Mouse (Mus musculus) embryonic facial prominence, embryonic 12.5 days (tissue): ENCODE measurements around the gene Mybph. TPM values are rescaled to one million over a fixed set of nuclear protein-coding genes. Genes with fewer than 3 reads are reported as not detected.

Experiments
- polyA plus RNA-seq: library from polyadenylated mRNA; unstranded; fragments of >200 nt; fragmentation: Nextera tagmentation; extraction: Ambion mirVana; gene quantifications from 2 replicates; pipeline ENCODE4 v1.2.1, GENCODE M21; 2016

Gene Mybph
- polyA plus RNA-seq, 1 experiment from 2014 or later: 28.3 TPM

Other genes starting within 250 kb of the Mybph start
- gene Fmod, start 156.2 kb upstream of the Mybph start, polyA plus RNA-seq: 6.2 and 7.2 TPM in 2 replicates
- 34.2 and 37.5 TPM in 2 replicates for gene Btg2, start 114.3 kb upstream of the Mybph start, polyA plus RNA-seq
- not detected in 2 replicates for gene Chit1, start 82.2 kb upstream of the Mybph start, polyA plus RNA-seq
- 1.9 and 3.6 TPM in 2 replicates for gene Chil1, start 11.3 kb upstream of the Mybph start, polyA plus RNA-seq
- gene Adora1, start 42.0 kb downstream of the Mybph start, polyA plus RNA-seq: 1.7 and 2.1 TPM in 2 replicates
- gene Myog, start 96.5 kb downstream of the Mybph start, polyA plus RNA-seq: 62.9 and 76.2 TPM in 2 replicates
- 7.0 TPM in 2 replicates for gene Ppfia4, start 139.5 kb downstream of the Mybph start, polyA plus RNA-seq
- gene Tmem183a, start 168.5 kb downstream of the Mybph start, polyA plus RNA-seq: 102 and 105 TPM in 2 replicates
- not detected in 2 replicates for gene 4933406M09Rik, start 192.5 kb downstream of the Mybph start, polyA plus RNA-seq
- 38.0 and 39.5 TPM in 2 replicates for gene Cyb5r1, start 212.1 kb downstream of the Mybph start, polyA plus RNA-seq
- gene Adipor1, start 221.9 kb downstream of the Mybph start, polyA plus RNA-seq: 76.0 and 78.1 TPM in 2 replicates